Mouse (Mus musculus) kidney, adult 18-20 months (tissue): ENCODE measurements around the gene C2cd5.
A peak's percentile ranks its signal among the peaks of the same experiment; 100 is the strongest.
"Not testable (repeated sequence)": the region's sequence is repeated elsewhere in the genome, so short reads cannot be mapped to it uniquely, and the experiment has no call there.

Experiments
- DNase-seq: peaks from one replicate; pipeline ENCODE4 v3.0.0; 2021

Gene C2cd5

DNA sequence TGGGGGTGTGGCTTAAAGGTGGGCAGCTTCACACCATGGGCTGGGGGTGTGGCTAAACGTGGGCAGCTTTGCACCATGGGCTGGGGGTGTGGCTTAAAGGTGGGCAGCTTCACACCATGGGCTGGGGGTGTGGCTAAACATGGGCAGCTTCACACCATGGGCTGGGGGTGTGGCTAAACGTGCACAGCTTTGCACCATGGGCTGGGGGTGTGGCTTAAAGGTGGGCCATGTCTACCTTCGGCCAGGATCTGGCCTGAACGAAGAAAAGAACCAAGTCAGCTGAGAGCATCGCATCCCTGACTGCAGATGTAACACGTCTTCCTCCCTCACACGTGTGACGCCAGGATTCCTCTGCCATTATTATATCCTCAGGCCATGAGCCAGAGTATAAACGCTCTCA lies 94.7 kb downstream of the C2cd5 start:
- DNase-seq = not testable (repeated sequence)

DNA sequence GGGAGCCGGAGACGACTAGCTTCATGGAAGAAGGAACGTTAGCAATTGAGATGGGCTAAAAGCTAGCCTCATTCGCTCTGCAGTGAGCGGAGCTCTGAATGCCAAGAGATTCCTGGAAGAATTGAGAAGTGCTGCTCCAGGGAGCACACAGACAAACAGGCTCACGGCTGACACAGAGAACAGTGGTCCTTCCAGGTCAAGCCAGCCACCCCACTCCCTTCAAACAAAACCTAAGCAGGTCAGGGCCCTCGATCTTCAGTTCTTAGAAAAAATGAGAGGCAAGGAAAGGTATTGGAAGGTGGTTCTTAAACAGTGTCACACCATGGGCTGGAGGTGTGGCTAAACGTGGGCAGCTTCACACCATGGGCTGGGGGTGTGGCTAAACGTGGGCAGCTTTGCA lies 95.1 kb downstream of the C2cd5 start:
- no peak for DNase-seq

DNA sequence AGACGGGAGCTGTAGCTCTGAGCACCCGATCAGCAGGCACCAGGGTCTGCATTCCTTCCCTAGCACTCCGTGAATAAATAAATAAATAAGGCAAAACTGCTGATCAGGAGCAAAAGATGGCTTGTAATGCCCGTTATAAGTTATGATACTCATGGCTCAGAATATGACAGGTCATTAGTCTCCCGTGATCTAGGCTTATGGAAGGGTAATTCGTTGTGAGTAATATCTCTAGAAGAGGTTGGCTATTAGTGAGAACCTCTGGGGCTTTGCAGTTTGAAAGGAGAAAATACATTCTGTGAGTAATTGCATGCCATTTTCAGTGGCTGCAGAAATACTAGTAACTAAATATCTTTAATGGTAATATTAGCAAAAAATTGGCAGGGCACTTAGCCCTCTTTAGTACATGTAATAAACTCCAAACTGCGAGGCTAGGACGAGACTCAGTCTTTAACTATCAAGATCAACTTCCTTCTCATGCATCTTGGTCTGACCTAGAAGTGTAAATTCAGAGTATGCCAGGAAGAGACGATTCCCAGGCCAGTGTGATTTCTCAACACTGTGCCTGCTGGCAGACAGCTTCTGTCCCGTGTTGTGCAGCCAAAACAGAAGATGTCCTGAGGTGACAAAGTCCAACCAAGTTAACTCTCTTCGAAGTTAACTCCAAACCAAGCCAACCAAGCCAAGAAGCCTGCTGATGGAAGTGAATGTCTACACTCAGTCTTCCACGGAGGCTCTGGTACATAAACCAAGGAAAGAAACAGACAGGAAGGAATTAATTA lies 101.5 kb downstream of the C2cd5 start:
- DNase-seq = peak; percentile 42

DNA sequence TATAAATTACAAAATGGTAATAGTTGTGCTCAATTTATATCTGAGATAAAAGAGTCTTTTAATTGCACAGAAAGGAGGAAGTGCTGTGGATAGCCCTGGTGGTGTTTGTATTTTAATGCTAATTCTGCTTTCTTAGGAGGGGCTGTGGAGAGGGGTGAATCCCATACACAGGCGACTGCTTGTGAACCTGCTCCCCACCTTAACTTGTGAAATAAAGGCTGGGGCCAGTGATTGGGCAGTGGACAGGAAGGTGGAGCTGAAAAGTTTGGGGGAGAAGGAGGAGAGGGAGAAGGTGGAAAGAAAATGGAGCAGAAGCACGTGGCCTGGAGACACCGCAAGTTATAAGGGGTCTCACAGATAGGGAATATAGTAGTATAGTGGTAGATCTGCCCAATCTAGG lies 103.1 kb downstream of the C2cd5 start:
- DNase-seq = no peak

DNA sequence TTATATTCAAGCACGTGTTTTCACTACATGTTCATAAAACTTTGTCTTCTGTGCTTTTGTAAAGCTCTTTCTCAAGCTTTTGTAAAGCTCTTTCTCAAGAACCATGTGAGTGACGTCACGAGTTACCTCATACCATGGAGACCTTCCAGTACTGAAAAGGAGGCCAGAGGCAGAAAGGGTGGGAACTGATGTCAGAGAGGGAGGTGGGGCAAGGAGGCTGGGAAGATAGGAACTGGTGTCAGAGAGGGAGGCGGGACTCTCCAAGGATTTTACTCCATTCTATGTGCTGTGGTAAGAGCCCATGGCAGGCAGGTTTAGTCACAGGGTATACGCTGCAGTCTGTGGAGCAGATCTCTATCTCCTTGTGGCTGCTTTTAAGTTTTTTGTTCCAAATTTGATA lies 104.4 kb downstream of the C2cd5 start:
- no peak for DNase-seq

DNA sequence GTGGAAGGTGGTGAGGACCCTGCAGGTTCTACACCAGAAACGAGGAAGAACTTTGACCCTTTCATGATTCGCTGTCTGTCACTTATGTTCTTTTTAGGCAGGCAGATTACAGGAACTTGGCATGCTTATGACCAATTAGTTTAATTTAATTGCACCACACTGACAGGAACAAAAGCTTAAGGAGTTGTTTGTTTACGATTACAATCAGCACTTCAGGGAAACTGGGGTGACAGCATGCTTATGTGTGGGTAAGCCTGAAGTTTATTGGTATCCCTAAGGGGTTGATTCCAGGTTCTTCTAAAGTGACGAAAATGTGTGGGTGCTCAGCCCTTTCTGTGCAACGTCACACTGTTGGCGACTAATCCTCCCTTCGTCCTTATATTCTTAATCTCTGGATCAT lies 105.1 kb downstream of the C2cd5 start:
- no peak for DNase-seq

DNA sequence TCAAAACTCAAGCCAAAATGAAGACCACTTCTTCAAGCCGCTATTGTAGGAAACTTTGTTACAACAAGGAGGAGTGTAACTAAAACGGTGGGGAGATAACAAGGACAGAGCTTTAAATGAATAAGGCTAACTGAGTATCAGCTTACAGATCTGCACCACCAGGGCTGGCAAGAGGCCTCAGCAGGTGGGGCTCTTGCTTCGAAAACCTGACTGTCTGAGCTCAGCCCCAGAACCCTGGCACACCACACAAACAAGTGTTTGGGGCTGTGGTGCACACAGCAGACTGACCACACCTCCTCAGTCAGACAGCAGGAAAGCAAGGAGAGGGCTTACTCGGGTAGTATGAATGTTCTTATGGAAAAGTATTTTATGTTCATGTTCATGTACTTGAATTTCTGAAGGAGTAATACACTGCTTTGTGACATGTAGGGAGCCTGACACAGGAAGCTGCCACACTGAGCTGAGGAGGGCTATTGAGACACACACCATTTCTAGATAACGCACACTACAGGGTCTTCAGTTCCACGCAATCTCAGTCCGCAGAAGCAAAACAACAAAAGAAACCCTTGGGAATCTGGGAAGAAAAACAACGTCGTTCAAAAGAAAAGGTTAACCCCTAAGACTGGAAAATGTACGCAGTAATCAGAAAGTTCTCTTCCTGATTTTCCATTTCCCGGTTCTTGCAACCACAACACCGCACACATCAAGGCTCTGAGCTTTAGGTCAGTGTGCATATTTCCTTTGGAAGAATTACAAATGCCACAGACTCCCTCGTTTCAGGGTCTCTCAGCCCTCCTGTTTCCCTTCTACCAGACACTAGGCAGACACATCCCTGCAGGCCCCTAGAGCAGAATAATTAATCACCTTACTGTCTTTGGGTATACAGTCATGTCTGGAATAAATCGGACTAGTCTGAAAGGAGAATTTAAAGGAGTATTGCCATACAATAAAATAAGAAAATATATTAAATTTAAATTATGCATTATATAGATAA lies 105.9 kb downstream of the C2cd5 start:
- DNase-seq = no peak

DNA sequence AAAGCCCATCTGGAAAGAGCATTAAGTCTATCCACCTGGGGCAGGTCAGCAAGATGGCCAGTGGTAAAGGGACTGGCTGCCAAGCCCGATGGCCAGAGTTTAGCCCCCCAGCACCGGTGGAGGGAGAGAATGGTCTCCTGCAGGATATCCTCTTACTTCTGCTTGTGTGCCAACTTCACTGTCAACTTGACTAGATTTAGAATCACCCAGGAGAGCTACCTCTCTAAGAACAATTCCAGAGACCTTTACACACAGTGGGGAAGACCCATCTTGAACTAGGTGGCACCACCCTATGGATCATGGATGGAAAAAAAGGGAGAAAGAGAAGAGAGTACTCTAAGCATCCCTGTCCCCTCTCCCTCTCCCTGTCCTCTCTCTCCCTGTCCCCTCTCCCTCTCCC lies 107.0 kb downstream of the C2cd5 start:
- DNase-seq = no peak

DNA sequence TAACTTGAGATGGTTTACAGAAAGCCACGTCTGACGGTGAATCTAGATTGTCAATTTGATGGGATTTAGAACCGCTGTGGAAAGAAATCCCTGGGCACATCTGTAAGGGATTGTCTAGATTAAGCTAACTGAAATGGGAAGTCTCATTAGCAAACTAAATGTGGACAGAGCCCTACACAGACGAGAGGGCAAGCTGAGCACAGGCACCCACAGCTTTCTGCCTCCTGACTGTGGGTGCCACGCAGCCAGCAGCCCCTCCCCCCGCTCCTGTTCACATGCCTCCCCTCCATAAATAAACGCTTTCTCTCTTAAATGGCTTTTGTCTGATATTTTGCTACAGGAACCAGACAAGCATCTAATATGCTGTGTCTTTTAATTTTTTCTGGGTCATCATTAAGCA lies 107.8 kb downstream of the C2cd5 start:
- no peak for DNase-seq

DNA sequence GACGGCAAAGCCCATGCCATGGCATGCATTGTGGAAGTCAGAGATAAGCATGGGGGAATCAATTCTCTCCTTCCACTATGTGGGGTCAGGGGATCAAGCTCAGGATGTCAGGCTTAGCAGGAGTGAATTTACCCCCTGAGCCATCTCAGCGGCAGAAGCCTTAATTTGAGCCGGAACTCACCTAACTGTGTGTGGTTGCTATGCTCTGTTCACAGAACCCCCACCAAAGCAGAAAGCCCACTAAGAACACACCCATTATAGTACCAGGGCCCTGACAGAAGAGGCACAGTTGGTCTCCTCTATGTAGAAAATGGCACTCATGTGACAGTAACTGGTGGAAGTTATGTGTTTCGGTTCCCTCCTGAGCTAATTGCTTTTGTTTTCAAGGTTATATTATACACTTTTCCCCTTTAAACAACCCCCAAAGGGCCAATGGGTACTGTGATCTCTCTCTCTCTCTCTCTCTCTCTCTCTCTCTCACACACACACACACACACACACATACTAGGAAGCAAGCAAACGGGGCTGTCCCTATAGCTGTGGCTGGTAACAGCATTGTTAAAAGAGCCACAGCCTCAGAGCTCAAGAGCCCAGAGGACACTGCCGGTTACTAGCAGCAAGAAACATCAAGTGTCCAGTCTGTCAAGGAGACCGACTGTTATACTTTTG lies 108.4 kb downstream of the C2cd5 start:
- DNase-seq = no peak

DNA sequence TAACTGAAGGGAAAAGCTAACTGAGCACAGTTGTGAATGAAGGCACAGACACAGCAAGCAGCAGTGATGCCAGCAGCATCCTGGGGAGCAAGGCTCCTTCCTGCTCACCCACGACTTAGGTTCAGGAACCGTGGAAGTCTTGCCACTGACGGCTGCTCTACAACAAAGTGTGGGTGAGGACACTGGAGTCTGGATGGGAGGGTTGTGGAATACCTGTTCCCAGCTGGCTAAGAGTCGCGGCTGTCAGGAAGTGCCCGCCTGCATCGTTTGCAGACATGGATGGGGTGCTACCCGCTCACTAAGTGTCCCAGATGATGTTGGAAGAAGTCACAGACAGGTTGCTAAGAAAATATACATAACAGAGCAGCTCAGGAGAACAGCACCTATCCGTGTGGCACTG lies 109.4 kb downstream of the C2cd5 start:
- no peak for DNase-seq

DNA sequence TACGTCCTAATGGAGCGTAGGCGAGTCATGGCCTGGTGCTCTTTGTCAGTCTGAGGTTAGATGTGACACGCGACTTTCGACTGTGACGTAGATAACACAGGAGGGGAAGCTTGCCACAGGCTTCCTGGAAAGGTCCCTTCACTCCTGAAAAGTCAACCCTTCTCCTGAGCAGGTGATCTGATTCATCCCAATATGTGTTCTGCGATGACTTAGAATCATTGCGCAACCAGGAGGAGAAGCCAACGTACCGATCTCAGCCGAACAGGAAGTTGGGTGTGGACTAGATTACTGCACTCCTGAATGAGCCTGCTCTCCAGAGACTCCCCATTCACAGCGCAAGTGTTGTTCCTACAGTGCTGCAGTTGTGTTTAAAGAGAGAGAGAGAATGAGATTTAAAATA lies 110.4 kb downstream of the C2cd5 start:
- no peak for DNase-seq

DNA sequence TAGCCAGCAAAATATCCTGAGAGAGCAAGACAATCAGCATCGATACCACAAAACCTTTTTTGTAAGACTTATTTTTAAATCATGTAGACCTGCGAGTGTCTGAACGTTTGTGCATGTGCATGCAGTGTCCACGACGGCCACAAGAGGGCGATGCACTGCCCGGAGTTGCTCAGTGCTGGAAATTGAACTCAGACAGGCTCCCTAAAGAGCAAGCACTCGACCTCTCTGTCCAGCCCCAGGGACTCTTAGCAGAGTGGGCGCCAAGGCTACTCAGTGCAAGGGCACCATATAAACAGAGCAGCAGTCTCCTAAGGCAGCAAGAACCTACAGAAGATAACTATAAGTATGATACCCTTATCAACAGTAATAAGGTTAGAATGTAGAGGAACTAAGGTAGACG lies 111.2 kb downstream of the C2cd5 start:
- DNase-seq = peak; percentile 80

DNA sequence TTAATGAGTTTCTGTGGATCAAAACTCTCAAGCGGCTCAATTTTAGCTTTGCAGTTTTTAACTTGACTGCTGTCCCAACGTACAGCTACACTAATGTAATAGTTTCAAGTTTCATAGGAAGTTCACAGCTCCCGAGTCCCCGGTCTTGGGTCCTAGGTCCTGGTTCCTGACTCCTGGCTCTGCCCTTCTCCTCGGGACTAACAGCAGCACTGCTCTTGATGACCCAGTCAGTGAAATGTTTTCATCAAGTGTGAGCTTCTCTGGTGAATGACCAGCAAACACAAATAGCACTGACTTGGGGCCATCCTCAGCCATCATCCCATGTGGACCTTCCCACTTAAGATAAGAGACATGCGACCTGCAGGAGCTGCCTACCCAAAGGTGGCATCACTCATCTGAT lies 111.7 kb downstream of the C2cd5 start:
- no peak for DNase-seq

DNA sequence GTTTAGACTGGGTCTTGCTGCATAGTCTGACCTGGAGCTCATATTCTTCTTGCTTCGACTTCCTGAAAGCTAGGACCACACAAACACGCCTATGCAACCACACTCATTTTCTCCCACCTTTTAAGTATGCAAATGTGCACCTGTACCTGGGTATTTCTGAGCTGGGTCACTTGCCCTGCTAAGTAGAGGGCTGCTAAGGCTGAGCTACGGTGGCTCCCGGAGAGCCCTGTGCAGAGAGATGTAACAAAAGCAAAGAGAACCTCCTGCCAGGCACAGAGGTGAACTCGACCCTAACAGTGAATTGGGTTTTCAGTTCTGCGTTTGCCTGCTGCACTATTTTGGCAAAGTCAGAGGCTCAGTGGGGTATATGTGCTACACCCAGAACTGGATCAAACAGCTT lies 112.3 kb downstream of the C2cd5 start:
- DNase-seq = no peak

DNA sequence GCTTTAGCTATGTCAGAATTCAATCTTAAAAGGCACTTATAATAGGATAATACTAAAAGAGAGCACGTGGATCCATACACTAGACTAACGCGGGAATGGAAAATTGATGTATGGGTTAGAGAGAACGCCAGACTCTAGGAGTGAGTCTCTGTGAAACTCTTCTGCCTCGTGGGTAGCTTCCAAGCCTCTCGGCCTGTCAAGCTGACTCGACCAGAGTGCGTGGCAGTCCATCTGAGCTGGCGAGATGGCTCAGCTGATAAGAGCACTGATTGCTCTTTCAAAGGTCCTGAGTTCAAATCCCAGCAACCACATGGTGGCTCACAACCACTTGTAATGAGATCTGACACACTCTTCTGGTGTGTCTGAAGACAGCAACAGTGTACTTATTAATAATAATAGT lies 113.2 kb downstream of the C2cd5 start:
- not testable (repeated sequence) for DNase-seq

DNA sequence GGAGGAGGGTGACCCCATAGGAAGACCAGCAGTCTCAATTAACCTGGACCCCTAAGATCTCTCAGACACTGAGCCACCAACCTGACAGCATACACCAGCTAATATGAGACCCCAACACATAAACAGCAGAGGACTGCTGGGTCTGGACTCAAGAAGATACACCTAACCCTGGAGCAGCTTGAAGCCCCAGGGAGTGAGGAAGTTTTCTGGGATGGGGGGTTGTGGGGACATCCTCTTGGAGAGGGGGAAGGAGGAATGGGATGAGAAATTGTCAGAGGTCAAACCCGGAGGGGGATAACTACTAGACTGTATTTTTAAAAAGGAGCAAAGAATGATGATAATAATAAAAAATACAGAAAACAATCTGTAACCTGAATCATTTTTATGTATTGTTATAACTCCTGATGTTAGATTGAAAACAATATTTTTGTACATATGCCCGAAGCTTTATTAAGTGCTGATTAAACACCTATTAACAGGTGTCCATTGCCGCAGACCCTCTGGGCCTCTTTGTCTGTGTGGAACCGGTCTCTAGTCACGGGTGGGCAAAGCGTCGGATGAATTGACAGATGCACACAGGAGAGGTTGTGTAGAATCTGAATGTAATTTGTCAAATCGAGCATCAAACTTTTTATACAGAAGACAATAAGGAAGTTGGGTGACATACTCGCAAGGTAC lies 114.2 kb downstream of the C2cd5 start:
- not testable (repeated sequence) for DNase-seq

DNA sequence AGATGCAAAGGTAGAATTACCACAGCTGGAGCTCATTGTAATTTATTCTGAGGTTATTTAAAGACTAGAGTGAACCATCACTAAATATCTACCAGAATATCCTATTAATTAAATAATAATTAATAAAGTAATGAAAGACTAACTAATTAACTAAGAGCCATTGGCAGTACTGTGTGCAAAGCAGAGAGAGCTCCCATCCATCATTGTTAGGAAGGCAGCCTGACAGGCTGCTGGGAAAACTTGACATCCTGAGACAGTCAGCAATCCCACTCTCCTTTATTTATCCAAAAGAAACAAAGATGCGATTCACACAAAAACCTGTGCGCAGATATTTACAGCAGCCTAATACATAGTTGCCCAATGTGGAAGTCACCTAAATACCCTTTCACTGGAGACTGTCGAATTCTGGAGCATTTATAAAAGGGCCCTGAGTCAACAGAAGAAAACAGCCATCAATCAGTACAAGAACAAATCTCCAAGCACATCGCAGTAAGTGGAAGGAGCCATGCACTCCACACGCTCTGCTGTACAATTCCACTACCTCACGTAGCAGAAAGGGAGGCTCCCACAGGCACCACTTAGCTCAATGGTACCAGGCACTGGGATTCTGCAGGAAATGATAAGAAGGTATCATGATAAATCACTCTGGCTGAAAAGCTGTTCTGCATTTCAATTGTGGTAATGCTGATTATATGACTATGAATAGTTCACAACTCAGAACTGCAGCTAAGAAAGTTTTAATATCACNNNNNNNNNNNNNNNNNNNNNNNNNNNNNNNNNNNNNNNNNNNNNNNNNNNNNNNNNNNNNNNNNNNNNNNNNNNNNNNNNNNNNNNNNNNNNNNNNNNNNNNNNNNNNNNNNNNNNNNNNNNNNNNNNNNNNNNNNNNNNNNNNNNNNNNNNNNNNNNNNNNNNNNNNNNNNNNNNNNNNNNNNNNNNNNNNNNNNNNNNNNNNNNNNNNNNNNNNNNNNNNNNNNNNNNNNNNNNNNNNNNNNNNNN lies 120.0 kb downstream of the C2cd5 start:
- DNase-seq = no peak

DNA sequence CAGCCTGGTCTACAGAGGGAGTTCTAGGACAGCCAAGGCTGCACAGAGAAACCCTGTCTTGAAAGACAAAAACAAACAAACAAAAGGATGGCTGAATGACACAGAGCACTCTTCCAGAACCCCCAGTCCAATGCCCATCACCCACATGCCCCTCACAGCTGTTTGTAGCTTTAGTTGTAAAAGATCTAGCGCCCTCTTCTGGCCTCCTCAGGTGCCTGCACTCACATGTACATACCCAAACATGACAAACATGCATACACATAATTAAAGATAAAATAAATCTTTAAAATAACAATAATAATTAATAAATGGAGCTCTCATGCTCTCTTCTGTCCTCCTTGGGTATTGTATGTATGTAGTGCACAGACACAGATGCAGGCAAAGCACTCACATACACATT lies 122.7 kb downstream of the C2cd5 start:
- DNase-seq = no peak

DNA sequence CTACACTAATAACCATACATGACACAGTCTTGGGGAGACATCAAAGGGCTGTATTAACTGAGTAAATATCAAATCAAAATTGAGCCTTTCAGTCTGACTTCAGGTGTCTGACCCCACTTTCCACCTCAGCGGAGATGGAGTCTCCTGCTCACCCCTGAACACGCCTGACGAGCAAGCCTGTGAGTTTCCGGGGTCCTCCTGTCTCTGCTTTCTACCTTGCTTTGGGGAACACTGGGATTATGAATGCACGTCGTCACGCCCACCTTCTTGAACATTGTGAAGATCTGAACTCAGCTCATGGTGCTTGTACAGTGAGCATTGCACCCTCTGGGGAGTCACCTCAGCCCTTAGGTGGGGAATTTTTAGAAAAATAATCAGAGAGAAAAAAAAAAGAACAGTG lies 126.7 kb downstream of the C2cd5 start:
- no peak for DNase-seq

DNA sequence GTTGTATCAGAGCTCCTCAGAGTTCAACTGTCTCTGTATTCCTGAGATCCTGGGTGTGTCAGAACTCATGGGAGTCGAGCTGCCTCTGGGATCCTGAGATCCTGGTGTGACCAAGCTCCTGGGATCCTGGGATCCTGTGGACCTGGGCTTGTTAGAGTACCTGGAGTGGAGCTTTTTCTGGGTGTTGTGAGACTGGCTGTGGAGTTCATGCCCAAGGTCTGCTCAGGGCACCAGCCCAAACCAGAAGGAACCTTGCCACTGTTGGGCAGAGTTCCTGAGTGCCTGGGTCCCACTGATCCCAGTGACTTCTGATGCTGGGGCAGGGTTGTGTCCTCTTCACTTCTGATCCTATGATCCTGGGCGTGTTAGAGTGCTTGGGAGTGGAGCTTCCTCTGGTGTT lies 127.7 kb downstream of the C2cd5 start:
- no peak for DNase-seq

DNA sequence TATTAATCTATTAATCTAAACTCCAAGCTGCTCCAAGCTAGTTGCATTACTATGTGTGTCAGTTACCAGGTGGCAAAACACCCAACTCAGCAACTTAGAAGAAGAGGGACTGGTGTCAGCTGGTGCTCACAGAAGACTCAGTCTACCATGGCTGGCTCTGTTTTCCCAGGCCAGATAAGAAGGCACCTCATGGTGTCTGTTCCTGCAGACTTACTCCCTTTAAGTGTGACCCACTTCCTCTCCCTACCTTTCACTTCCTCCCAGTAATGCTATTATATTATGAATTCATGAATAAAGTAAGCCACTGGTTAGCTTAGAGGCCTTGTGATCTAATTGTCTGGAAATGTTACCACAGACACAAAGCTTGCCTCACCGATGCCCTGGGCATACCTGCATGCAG lies 132.5 kb downstream of the C2cd5 start:
- no peak for DNase-seq
